In genomic region chr17:34952378-34953040, GRCm38 (mm10) we compare ENCODE assay signal across 8 mouse cellular contexts. TPM values are rescaled to one million over a fixed set of nuclear protein-coding genes. Genes with fewer than 3 reads are reported as not detected.
DNase-seq lines count a peak whose midpoint lies in the region; ATAC-seq and TF ChIP-seq lines count a peak whose summit lies in the region.

No protein-coding gene starts in this region.

- TF ChIP-seq POLR2A in MEL (IDR thresholded peaks at IDR 0.05; ENCODE audit: control insufficient read depth in 1 of 2, insufficient read depth in 1 of 2, low read depth in 1 of 2, low read length in 2 of 2, poor library complexity in 1 of 2) = peak; percentile 87 to 97
- TF ChIP-seq POLR2A in cerebellum, adult 2 months (IDR thresholded peaks at IDR 0.05; ENCODE audit: borderline replicate concordance, insufficient read depth, low read length) = peak; percentile 85
- peak; percentile 94 for TF ChIP-seq POLR2A in olfactory bulb, adult 2 months (IDR thresholded peaks at IDR 0.05; ENCODE audit: insufficient read depth, low read depth, low read length)

- H3K4me3 ChIP-seq in MEL (ENCODE audit: control insufficient read depth in 1 of 2, insufficient read depth in 1 of 2, low read depth in 2 of 2, low read length in 2 of 2) = peak overlapping the region; percentile 64 to 99
- H3K4me3 ChIP-seq in cerebellum, adult 2 months (replicated peaks; ENCODE audit: insufficient read depth, low read depth, low read length) = peak overlapping the region; percentile 98
- H3K4me3 ChIP-seq in forebrain, embryonic 16.5 days (replicated peaks; ENCODE audit: low read length) = peak overlapping the region; percentile 99
- peak overlapping the region; percentile 86 for H3K4me3 ChIP-seq in lung, embryonic 15.5 days
- peak overlapping the region; percentile 98 for H3K4me3 ChIP-seq in olfactory bulb, adult 2 months (ENCODE audit: insufficient read depth, low read depth, low read length)

- peaks cover 0 to 3% of the 10 kb centered on the region in 2 experiments; a peak in 1 of 4 replicates for H3K4me1 ChIP-seq in MEL (ENCODE audit: control insufficient read depth in 1 of 2, insufficient read depth in 2 of 2, low read length in 2 of 2)
- H3K4me1 ChIP-seq in cerebellum, adult 2 months (ENCODE audit: control insufficient read depth, insufficient read depth, low read length) = no peaks in the 10 kb centered on the region; the same call in none of the 2 replicates
- peaks cover 16% of the 10 kb centered on the region for H3K4me1 ChIP-seq in forebrain, embryonic 16.5 days (replicated peaks; ENCODE audit: control insufficient read depth, insufficient read depth, low read length)
- peaks cover 13% of the 10 kb centered on the region for H3K4me1 ChIP-seq in lung, embryonic 15.5 days
- peaks cover 2% of the 10 kb centered on the region; the same call in 1 of the 2 replicates for H3K4me1 ChIP-seq in olfactory bulb, adult 2 months (ENCODE audit: control insufficient read depth, insufficient read depth, low read length)

- peak overlapping the region; percentile 90 for H3K27ac ChIP-seq in MEL (ENCODE audit: control insufficient read depth, low read depth, low read length)
- H3K27ac ChIP-seq in cerebellum, adult 2 months (ENCODE audit: insufficient read depth, low read length) = peak overlapping the region; percentile 64
- H3K27ac ChIP-seq in forebrain, embryonic 16.5 days (ENCODE audit: low read length) = peak overlapping the region; percentile 92
- H3K27ac ChIP-seq in lung, embryonic 15.5 days = peak overlapping the region; percentile 90
- peak overlapping the region; percentile 83 for H3K27ac ChIP-seq in olfactory bulb, adult 2 months (ENCODE audit: insufficient read depth, low read depth, low read length)

- H3K9ac ChIP-seq in MEL (ENCODE audit: control insufficient read depth, low read depth, low read length, poor library complexity, severe bottlenecking) = peak overlapping the region; percentile 100
- peak overlapping the region; percentile 100 for H3K9ac ChIP-seq in forebrain, embryonic 16.5 days (replicated peaks; ENCODE audit: low read depth, low read length)
- H3K9ac ChIP-seq in lung, embryonic 15.5 days = peak overlapping the region; percentile 98

- TF ChIP-seq RAD21 in MEL (IDR thresholded peaks at IDR 0.05; ENCODE audit: low read depth, low read length) = no peak

- peak; percentile 24 to 35 (median 30); a peak in 3 of 6 replicates for TF ChIP-seq CTCF in MEL (IDR thresholded peaks at IDR 0.05 in 2 of 3, conservative IDR thresholded peaks at IDR 0.05 in 1 of 3; ENCODE audit: control insufficient read depth in 1 of 3, insufficient read depth in 1 of 3, low read depth in 2 of 3, low read length in 3 of 3, poor library complexity in 1 of 3, severe bottlenecking in 1 of 3)
- peak; percentile 61; the same call in 1 of the 2 replicates for TF ChIP-seq CTCF in cerebellum, adult 2 months (IDR thresholded peaks at IDR 0.05; ENCODE audit: borderline replicate concordance, insufficient read depth, low read depth, low read length)
- TF ChIP-seq CTCF in olfactory bulb, adult 2 months (IDR thresholded peaks at IDR 0.05; ENCODE audit: insufficient read depth, low read depth, low read length) = no peak

- H3K27me3 ChIP-seq in MEL (ENCODE audit: control insufficient read depth in 1 of 2, insufficient read depth in 2 of 2, low read length in 2 of 2) = no peaks in the 10 kb centered on the region
- H3K27me3 ChIP-seq in cerebellum, adult 2 months (ENCODE audit: control insufficient read depth, insufficient read depth, low read length) = no peaks in the 10 kb centered on the region
- H3K27me3 ChIP-seq in forebrain, embryonic 16.5 days (replicated peaks; ENCODE audit: control insufficient read depth, insufficient read depth, low read length) = 0 out of 2 replicates have a peak, but pooled peaks cover 2% of the 10 kb centered on the region
- H3K27me3 ChIP-seq in lung, embryonic 15.5 days = peaks cover 10% of the 10 kb centered on the region

- DNase-seq in MEL (ENCODE audit: low read depth, low spot score) = peak; percentile 78
- peak; percentile 74 to 84 for DNase-seq in cerebellum, adult 2 months
- peak; percentile 89 for DNase-seq in heart, postnatal 4 days
- peak; percentile 74 for DNase-seq in layer of hippocampus, adult 9-10 months (ENCODE audit: low spot score)
- peak; percentile 76 for DNase-seq in thymus, postnatal 0 days (ENCODE audit: low spot score)

- peaks cover 22% of the 10 kb centered on the region for H3K79me2 ChIP-seq in MEL (ENCODE audit: control insufficient read depth, insufficient read depth, low read length, poor library complexity)

- H3K36me3 ChIP-seq in MEL (ENCODE audit: control insufficient read depth in 1 of 2, insufficient read depth in 2 of 2, low read length in 2 of 2) = peaks cover 0 to 11% of the 10 kb centered on the region in 2 experiments; a peak in 3 of 4 replicates
- peaks cover 10% of the 10 kb centered on the region for H3K36me3 ChIP-seq in forebrain, embryonic 16.5 days (ENCODE audit: control insufficient read depth, insufficient read depth)
- H3K36me3 ChIP-seq in lung, embryonic 15.5 days = peaks cover 18% of the 10 kb centered on the region

- WGBS in cerebellum, adult 2 months = under 1% methylated on average over 23 of the region's 23 CpGs
- WGBS in forebrain, embryonic 16.5 days = under 1% methylated on average over 23 of the region's 23 CpGs
- under 1% methylated on average over 23 of the region's 23 CpGs for whole genome bisulfite sequencing in lung, embryonic 15.5 days
- WGBS in olfactory bulb, adult 2 months = under 1% methylated on average over 23 of the region's 23 CpGs

- peak; percentile 85 for ATAC-seq in forebrain, embryonic 16.5 days
- peak; percentile 86 for ATAC-seq in lung, embryonic 15.5 days (ENCODE audit: borderline replicate concordance, extremely low read depth, low FRiP score, low TSS enrichment)

- H3K4me2 ChIP-seq in forebrain, embryonic 16.5 days (ENCODE audit: low read length) = peak overlapping the region; percentile 75
- H3K4me2 ChIP-seq in lung, embryonic 15.5 days = peak overlapping the region; percentile 79

- TF ChIP-seq EP300 in MEL (IDR thresholded peaks at IDR 0.05; ENCODE audit: low read depth in 1 of 2, low read length in 2 of 2) = no peak

- no peaks in the 10 kb centered on the region for H3K9me3 ChIP-seq in MEL (replicated peaks; ENCODE audit: insufficient read depth, low read length)
- H3K9me3 ChIP-seq in forebrain, embryonic 16.5 days (ENCODE audit: control insufficient read depth, low read length) = no peaks in the 10 kb centered on the region
- H3K9me3 ChIP-seq in lung, embryonic 15.5 days = no peaks in the 10 kb centered on the region

RNA-seq across cellular contexts. Expression of gene Hspa1b, which starts 6.5 kb away (rescaled TPM):
- 0.04 TPM in 1 of 2 replicates, not detected in the other for total RNA-seq in MEL (2012; rRNA removed)
- polyA plus RNA-seq in MEL (2012; ENCODE audit: insufficient read depth in 1 of 2, insufficient read length in 2 of 2, low read depth in 1 of 2, low replicate concordance in 2 of 2, missing spikeins in 1 of 2) = not detected
- 4.6 and 9.2 TPM in 2 replicates for polyA plus RNA-seq in cerebellum, adult 2 months (2012; rRNA removed)
- polyA plus RNA-seq in forebrain, embryonic 16.5 days (2015; fragmentation: Nextera tagmentation; extraction: Ambion mirVana) = 0.14 TPM in 1 of 2 replicates, not detected in the other
- 1 to 10 TPM; 4.8 to 5.2 TPM for total RNA-seq in heart, postnatal 4 days (2021)
- 0.15 and 0.26 TPM in 2 replicates for polyA plus RNA-seq in lung, embryonic 15.5 days (2015; fragmentation: Nextera tagmentation; extraction: Ambion mirVana)
- polyA plus RNA-seq in olfactory bulb, adult 2 months (2012; ENCODE audit: insufficient read depth, insufficient read length, low replicate concordance, missing spikeins) = not detected in 2 replicates
- polyA plus RNA-seq in thymus, postnatal 0 days (2015; fragmentation: Nextera tagmentation; extraction: Ambion mirVana) = 0.72 and 0.83 TPM in 2 replicates

RNA-seq across cellular contexts. Expression of gene Gm20481, which starts 17.2 kb away (rescaled TPM):
- not detected in 2 replicates for total RNA-seq in MEL (2012; rRNA removed)
- not detected for polyA plus RNA-seq in MEL (2012; ENCODE audit: insufficient read depth in 1 of 2, insufficient read length in 2 of 2, low read depth in 1 of 2, low replicate concordance in 2 of 2, missing spikeins in 1 of 2)
- polyA plus RNA-seq in cerebellum, adult 2 months (2012; rRNA removed) = not detected in 2 replicates
- not detected in 2 replicates for polyA plus RNA-seq in forebrain, embryonic 16.5 days (2015; fragmentation: Nextera tagmentation; extraction: Ambion mirVana)
- total RNA-seq in heart, postnatal 4 days (2021) = not detected
- polyA plus RNA-seq in lung, embryonic 15.5 days (2015; fragmentation: Nextera tagmentation; extraction: Ambion mirVana) = not detected in 2 replicates
- polyA plus RNA-seq in olfactory bulb, adult 2 months (2012; ENCODE audit: insufficient read depth, insufficient read length, low replicate concordance, missing spikeins) = not detected in 2 replicates
- not detected in 2 replicates for polyA plus RNA-seq in thymus, postnatal 0 days (2015; fragmentation: Nextera tagmentation; extraction: Ambion mirVana)

RNA-seq across cellular contexts. Expression of gene Hspa1a, which starts 19.4 kb away (rescaled TPM):
- total RNA-seq in MEL (2012; rRNA removed) = 0.07 TPM in 1 of 2 replicates, not detected in the other
- not detected for polyA plus RNA-seq in MEL (2012; ENCODE audit: insufficient read depth in 1 of 2, insufficient read length in 2 of 2, low read depth in 1 of 2, low replicate concordance in 2 of 2, missing spikeins in 1 of 2)
- 10.5 and 14.9 TPM in 2 replicates for polyA plus RNA-seq in cerebellum, adult 2 months (2012; rRNA removed)
- polyA plus RNA-seq in forebrain, embryonic 16.5 days (2015; fragmentation: Nextera tagmentation; extraction: Ambion mirVana) = 3.3 and 5.2 TPM in 2 replicates
- 1 to 10 TPM; 2.6 to 2.9 TPM for total RNA-seq in heart, postnatal 4 days (2021)
- 3.4 and 3.8 TPM in 2 replicates for polyA plus RNA-seq in lung, embryonic 15.5 days (2015; fragmentation: Nextera tagmentation; extraction: Ambion mirVana)
- polyA plus RNA-seq in olfactory bulb, adult 2 months (2012; ENCODE audit: insufficient read depth, insufficient read length, low replicate concordance, missing spikeins) = not detected in 2 replicates
- polyA plus RNA-seq in thymus, postnatal 0 days (2015; fragmentation: Nextera tagmentation; extraction: Ambion mirVana) = 6.8 and 7.6 TPM in 2 replicates

RNA-seq across cellular contexts. Expression of gene Hspa1l, which starts 20.0 kb away (rescaled TPM):
- 0.07 and 0.15 TPM in 2 replicates for total RNA-seq in MEL (2012; rRNA removed)
- 1 to 10 TPM in 1 of 2 experiments, not detected in 1; 1.6 TPM for polyA plus RNA-seq in MEL (2012; ENCODE audit: insufficient read depth in 1 of 2, insufficient read length in 2 of 2, low read depth in 1 of 2, low replicate concordance in 2 of 2, missing spikeins in 1 of 2)
- polyA plus RNA-seq in cerebellum, adult 2 months (2012; rRNA removed) = 0.49 and 0.89 TPM in 2 replicates
- polyA plus RNA-seq in forebrain, embryonic 16.5 days (2015; fragmentation: Nextera tagmentation; extraction: Ambion mirVana) = 1.5 and 1.7 TPM in 2 replicates
- total RNA-seq in heart, postnatal 4 days (2021) = 1 to 10 TPM; 5.3 to 6.6 TPM
- 0.45 and 0.79 TPM in 2 replicates for polyA plus RNA-seq in lung, embryonic 15.5 days (2015; fragmentation: Nextera tagmentation; extraction: Ambion mirVana)
- not detected in 2 replicates for polyA plus RNA-seq in olfactory bulb, adult 2 months (2012; ENCODE audit: insufficient read depth, insufficient read length, low replicate concordance, missing spikeins)
- 0.09 and 0.27 TPM in 2 replicates for polyA plus RNA-seq in thymus, postnatal 0 days (2015; fragmentation: Nextera tagmentation; extraction: Ambion mirVana)

RNA-seq across cellular contexts. Expression of gene Neu1, which starts 21.5 kb away (rescaled TPM):
- total RNA-seq in MEL (2012; rRNA removed) = 6.5 and 7.0 TPM in 2 replicates
- 1 to 10 TPM in 1 of 2 experiments, not detected in 1; 7.9 TPM for polyA plus RNA-seq in MEL (2012; ENCODE audit: insufficient read depth in 1 of 2, insufficient read length in 2 of 2, low read depth in 1 of 2, low replicate concordance in 2 of 2, missing spikeins in 1 of 2)
- polyA plus RNA-seq in cerebellum, adult 2 months (2012; rRNA removed) = 58.7 and 60.9 TPM in 2 replicates
- polyA plus RNA-seq in forebrain, embryonic 16.5 days (2015; fragmentation: Nextera tagmentation; extraction: Ambion mirVana) = 31.8 and 36.8 TPM in 2 replicates
- 10 to 100 TPM; 10.1 to 11.7 TPM for total RNA-seq in heart, postnatal 4 days (2021)
- 17.3 and 17.9 TPM in 2 replicates for polyA plus RNA-seq in lung, embryonic 15.5 days (2015; fragmentation: Nextera tagmentation; extraction: Ambion mirVana)
- not detected in 2 replicates for polyA plus RNA-seq in olfactory bulb, adult 2 months (2012; ENCODE audit: insufficient read depth, insufficient read length, low replicate concordance, missing spikeins)
- 25.7 and 28.2 TPM in 2 replicates for polyA plus RNA-seq in thymus, postnatal 0 days (2015; fragmentation: Nextera tagmentation; extraction: Ambion mirVana)

Comparison
In these comparisons a context has a peak if more than half of its experiments do, and no peak if none do; other contexts are left out.
1. Peak in every context shown above with its lines: DNase-seq, ATAC-seq, H3K4me3 ChIP-seq and H3K27ac ChIP-seq.